Mouse (Mus musculus) kidney, adult 2 months (tissue): ENCODE results near the gene Sprr3.

Experiments used
- CTCF ChIP-seq: fragments of 200-500 bp; conservative IDR thresholded peaks from 2 replicates; pipeline ENCODE4 v1.5.1; 2011; ENCODE audit warnings: low read depth, mild to moderate bottlenecking, control low read depth, low read length, moderate library complexity, mixed read lengths; ENCODE audit not compliant: insufficient read depth, insufficient read length
- POLR2A ChIP-seq: fragments of 200-500 bp; IDR thresholded peaks from one replicate; pipeline ENCODE4 v1.6.1; 2011; ENCODE audit warnings: low read depth, low read length, control low read depth

DNA sequence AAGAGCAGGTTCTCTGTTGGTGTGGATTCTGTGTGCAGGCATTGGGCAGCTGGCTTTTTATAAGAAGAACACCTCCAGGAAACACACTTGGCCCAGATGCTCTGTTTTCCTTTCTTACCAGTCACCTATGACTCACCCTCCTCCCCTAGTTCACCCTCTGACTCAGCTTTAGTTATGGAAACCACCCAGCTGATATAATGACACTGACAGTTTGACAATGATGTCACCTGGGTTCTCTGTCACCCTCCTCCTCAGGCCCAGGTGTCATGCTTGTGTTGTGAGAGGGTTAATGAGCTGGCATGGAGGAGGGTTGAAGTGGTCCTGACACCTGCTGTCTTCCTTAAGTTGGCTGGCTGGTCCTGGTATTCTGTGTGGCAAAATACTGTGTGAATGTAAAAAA lies 27.3 kb upstream of the Sprr3 start, which contains the start of gene Sprr1a:
- TF ChIP-seq CTCF (no peak), POLR2A (no peak)
